Mouse (Mus musculus): ENCODE measurements at regions not wholly inside any gene's neighbourhood (a gene's known extent, or its start where the extent isn't known, plus 50 kb on each side); places are given as distances from the start of the nearest gene placed in this dataset.

DNA sequence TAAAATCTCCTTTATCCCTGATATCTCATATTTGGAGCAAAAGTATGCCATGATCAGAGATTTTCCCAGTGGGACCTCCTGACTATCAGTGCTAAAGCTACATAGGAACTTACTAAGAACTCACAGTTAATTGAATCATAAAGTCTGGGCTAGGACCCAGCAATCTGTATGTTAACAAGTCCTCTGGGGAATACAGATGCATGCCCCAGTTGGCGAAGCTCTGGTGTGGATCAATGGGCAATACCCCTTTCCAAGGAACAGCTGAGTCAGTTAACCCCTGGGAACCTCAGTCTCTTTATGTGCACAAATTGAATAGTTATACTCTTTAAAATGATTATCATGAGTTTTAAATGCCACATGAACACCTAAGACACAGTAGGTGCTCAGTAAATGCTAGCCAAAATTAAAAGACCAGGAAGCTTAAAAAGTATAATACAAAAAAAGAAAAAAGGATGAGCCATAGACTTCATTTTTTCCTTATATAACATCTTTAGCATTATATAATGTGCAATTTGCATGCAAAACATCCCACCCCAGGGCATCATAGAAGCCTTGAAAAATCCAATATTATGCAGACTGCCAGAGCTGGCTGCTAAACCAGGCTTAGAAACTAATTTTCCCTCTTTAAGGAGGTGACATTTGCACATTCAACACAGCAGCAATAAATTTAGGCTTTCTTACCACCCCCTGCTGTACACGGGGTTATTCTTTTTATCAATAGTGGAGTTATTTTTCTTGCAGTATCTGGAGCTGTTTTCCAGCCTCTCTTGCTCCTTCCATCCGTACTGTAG, 202.7 kb downstream of the Gm16223 start:
- WGBS = 67% methylated on average over 3 of the region's 3 CpGs
- H3K27ac ChIP-seq = no peak overlapping the region
- H3K4me2 ChIP-seq (replicated peaks) = no peak overlapping the region
- no peak overlapping the region for H3K4me3 ChIP-seq
- ATAC-seq (ENCODE audit: low FRiP score) = peak; percentile 64
- no peaks in the 10 kb centered on the region for H3K27me3 ChIP-seq
- H3K9ac ChIP-seq = no peak overlapping the region
- no peaks in the 10 kb centered on the region for H3K9me3 ChIP-seq (replicated peaks)
- no peaks in the 10 kb centered on the region for H3K36me3 ChIP-seq
- H3K4me1 ChIP-seq = no peaks in the 10 kb centered on the region

DNA sequence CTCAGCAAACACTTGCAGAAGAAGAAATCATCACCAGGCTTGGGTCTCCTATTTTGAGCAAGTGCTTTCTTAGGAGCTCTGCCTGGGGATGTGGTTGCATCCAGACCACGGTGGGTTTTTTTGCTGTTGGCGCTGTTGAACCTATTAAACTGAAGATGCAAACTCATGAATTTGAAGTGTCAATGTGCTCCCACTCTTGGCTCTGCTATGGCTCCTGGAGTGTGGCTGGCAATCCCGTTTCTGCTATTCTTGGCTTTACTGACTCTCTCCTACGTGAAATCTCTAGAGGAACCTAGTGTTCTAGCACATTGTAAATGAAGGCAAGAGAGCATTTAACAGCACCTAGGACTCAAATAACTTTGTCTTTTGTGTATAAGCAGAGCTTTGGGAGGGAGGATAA, 204.2 kb downstream of the Gm16223 start:
- 84% methylated on average over 4 of the region's 4 CpGs for WGBS
- H3K27ac ChIP-seq = no peak overlapping the region
- H3K4me1 ChIP-seq = no peaks in the 10 kb centered on the region
- H3K9ac ChIP-seq = no peak overlapping the region
- H3K9me3 ChIP-seq (replicated peaks) = no peaks in the 10 kb centered on the region
- H3K27me3 ChIP-seq = no peaks in the 10 kb centered on the region
- H3K4me3 ChIP-seq = no peak overlapping the region
- H3K4me2 ChIP-seq (replicated peaks) = no peak overlapping the region
- H3K36me3 ChIP-seq = no peaks in the 10 kb centered on the region
- no peak for ATAC-seq (ENCODE audit: low FRiP score)

GRCm38 (mm10) chr5:42278617-42279296, 211.0 kb downstream of the Gm16223 start:
- Histone ChIP-seq H3K4me1 (no peaks in the 10 kb centered on the region), H3K27me3 (no peaks in the 10 kb centered on the region), H3K9ac (no peak overlapping the region), H3K9me3 (replicated peaks) (no peaks in the 10 kb centered on the region), H3K4me2 (replicated peaks) (no peak overlapping the region), H3K36me3 (no peaks in the 10 kb centered on the region), H3K4me3 (no peak overlapping the region), H3K27ac (no peak overlapping the region)
- ATAC-seq (ENCODE audit: low FRiP score) = peak; percentile 58
- 61% methylated on average over 4 of the region's 4 CpGs for WGBS

Data from hindbrain, embryonic 12.5 days (tissue).